Mouse (Mus musculus): Measurements from ENCODE around the gene Col6a1. TPM values are rescaled to one million over a fixed set of nuclear protein-coding genes. Genes with fewer than 3 reads are reported as not detected.
"Not testable (repeated sequence)": the region's sequence is repeated elsewhere in the genome, so short reads cannot be mapped to it uniquely, and the experiment has no call there.

Gene Col6a1
- polyA plus RNA-seq, 1 experiment from 2014 or later: 317 TPM

DNA sequence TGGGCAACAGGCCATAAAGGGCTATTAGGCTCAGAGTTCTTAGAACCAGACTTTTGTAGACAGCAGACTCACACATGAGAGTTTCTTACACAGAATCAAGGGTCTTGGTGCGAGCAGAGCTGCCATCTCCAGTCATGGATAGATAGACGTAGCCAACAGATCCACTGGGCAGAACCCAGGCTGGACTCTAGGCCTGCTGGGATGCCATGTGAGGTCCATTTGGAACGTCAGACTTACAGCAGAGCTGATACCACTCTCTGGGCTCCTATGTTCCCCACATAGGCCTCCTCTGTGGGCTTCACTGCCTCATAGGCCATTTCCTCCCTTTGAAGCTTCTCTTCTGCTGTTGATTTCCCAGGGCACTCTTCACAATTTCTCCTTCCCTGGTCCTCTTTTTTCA, 27.7 kb upstream of the Col6a1 start:
- Histone ChIP-seq H3K27ac (ENCODE audit: low read depth) (no peak overlapping the region), H3K4me3 (ENCODE audit: low read depth, low read length) (no peak overlapping the region), H3K4me1 (replicated peaks; ENCODE audit: control insufficient read depth, insufficient read depth, low read length) (no peaks in the 10 kb centered on the region), H3K4me2 (ENCODE audit: low read length) (no peak overlapping the region), H3K9ac (ENCODE audit: low read length) (no peak overlapping the region), H3K36me3 (ENCODE audit: control insufficient read depth, insufficient read depth, low read length) (no peaks in the 10 kb centered on the region), H3K9me3 (ENCODE audit: control insufficient read depth, low read length) (peaks cover 2% of the 10 kb centered on the region; the same call in 1 of the 2 replicates), H3K27me3 (replicated peaks; ENCODE audit: control insufficient read depth, insufficient read depth, low read length) (no peaks in the 10 kb centered on the region)
- 81% methylated on average over 3 of the region's 3 CpGs for WGBS
- DNase-seq (ENCODE audit: low spot score) (no peak), ATAC-seq (replicated peaks; ENCODE audit: low FRiP score, low TSS enrichment, low read depth) (no peak)

DNA sequence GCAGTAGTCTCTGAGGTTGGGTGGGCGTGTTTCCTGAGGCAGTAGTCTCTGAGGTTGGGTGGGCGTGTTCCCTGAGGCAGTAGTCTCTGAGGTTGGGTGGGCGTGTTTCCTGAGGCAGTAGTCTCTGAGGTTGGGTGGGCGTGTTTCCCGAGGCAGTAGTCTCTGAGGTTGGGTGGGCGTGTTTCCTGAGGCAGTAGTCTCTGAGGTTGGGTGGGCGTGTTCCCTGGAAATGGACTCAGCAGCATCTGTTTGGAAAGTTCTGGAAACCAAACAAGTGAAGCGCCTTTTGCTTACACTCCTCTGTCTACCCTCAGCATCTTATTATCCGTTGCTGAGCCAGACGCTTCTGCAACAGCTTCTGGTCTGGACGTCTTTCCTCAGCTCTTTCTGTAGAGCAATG, 18.3 kb upstream of the Col6a1 start:
- H3K27me3 ChIP-seq (replicated peaks; ENCODE audit: control insufficient read depth, insufficient read depth, low read length); H3K4me1 ChIP-seq (replicated peaks; ENCODE audit: control insufficient read depth, insufficient read depth, low read length); H3K4me2 ChIP-seq (ENCODE audit: low read length); H3K27ac ChIP-seq (ENCODE audit: low read depth); H3K9ac ChIP-seq (ENCODE audit: low read length); ATAC-seq (replicated peaks; ENCODE audit: low FRiP score, low TSS enrichment, low read depth); H3K9me3 ChIP-seq (ENCODE audit: control insufficient read depth, low read length); DNase-seq (ENCODE audit: low spot score); H3K36me3 ChIP-seq (ENCODE audit: control insufficient read depth, insufficient read depth, low read length); H3K4me3 ChIP-seq (ENCODE audit: low read depth, low read length): not testable (repeated sequence)
- WGBS: 47% methylated on average over 11 of the region's 11 CpGs

DNA sequence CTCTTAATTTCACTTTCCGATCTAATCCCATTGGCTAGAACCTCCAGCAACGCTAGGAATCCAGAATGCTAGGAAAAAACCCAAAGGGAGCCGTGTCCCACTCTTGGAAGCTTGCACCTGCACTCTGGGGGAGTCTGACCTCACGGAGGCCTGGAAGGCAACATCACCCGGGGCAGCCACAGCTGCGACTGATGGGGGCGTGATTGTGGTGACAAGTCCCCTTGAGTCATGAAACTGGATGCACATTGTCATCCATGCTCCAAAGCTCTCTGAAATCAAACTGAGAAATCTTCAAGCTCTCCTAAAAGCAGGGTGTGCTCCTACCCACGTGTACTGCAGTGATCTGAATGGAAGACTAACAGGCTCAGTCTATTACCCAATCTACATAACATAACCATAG, 10.8 kb upstream of the Col6a1 start:
- Histone ChIP-seq H3K27ac (ENCODE audit: low read depth) (no peak overlapping the region), H3K4me1 (replicated peaks; ENCODE audit: control insufficient read depth, insufficient read depth, low read length) (peaks cover 26% of the 10 kb centered on the region), H3K9me3 (ENCODE audit: control insufficient read depth, low read length) (no peaks in the 10 kb centered on the region), H3K9ac (ENCODE audit: low read length) (no peak overlapping the region), H3K4me3 (ENCODE audit: low read depth, low read length) (no peak overlapping the region), H3K36me3 (ENCODE audit: control insufficient read depth, insufficient read depth, low read length) (no peaks in the 10 kb centered on the region), H3K27me3 (replicated peaks; ENCODE audit: control insufficient read depth, insufficient read depth, low read length) (no peaks in the 10 kb centered on the region), H3K4me2 (ENCODE audit: low read length) (no peak overlapping the region)
- WGBS: 77% methylated on average over 8 of the region's 8 CpGs
- no peak for ATAC-seq (replicated peaks; ENCODE audit: low FRiP score, low TSS enrichment, low read depth)
- DNase-seq (ENCODE audit: low spot score): no peak

DNA sequence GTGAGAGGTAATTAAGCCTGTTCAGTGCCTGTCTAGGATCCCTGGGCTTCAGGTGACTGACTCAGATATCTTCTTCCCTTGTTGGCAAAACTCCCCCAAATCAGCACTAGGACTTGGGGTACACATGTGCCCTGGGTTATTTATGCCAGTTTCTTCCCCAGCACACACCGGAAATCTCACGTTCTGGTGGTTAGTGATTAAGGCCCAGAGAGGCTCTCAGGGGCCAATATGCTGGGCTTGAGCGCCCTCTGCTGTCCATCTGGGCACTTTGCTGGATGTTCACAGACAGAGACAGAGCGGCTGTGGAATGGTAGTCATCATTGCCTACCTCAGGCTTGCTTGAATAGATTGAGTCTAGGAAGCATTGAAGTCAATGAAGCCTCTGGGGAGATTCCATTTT, 9.0 kb upstream of the Col6a1 start:
- H3K27ac ChIP-seq (ENCODE audit: low read depth): no peak overlapping the region
- 0% methylated on average over 4 of the region's 4 CpGs for WGBS

DNA sequence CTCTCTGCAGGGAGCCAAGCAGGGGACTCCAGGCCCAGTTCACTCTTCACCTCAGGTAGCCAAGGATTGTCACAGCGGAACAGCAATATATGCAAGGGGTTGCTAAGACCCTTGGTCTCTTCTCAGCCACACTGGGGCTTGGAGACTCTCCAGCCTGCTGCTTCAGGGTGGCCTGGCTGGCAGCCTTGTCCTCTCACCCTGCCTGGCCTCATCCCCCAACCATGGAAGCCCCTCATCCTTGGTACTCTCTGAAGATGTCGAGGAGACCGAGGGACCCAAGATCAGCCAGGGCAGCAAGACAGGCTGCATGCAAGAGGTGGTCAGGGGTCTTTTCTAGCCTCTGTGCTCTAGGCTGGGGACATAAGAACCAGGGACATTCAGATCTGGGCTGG, 7.7 kb upstream of the Col6a1 start:
- no peak overlapping the region for H3K4me3 ChIP-seq (ENCODE audit: low read depth, low read length)
- H3K4me2 ChIP-seq (ENCODE audit: low read length): peak overlapping the region; percentile 30
- WGBS: 38% methylated on average over 3 of the region's 3 CpGs
- H3K4me1 ChIP-seq (replicated peaks; ENCODE audit: control insufficient read depth, insufficient read depth, low read length): peaks cover 40% of the 10 kb centered on the region
- ATAC-seq (replicated peaks; ENCODE audit: low FRiP score, low TSS enrichment, low read depth): no peak; the same call in 1 of the 2 replicates
- DNase-seq (ENCODE audit: low spot score): no peak
- H3K9me3 ChIP-seq (ENCODE audit: control insufficient read depth, low read length): no peaks in the 10 kb centered on the region
- H3K9ac ChIP-seq (ENCODE audit: low read length): peak overlapping the region; percentile 20
- H3K36me3 ChIP-seq (ENCODE audit: control insufficient read depth, insufficient read depth, low read length): no peaks in the 10 kb centered on the region
- peak overlapping the region; percentile 90 for H3K27ac ChIP-seq (ENCODE audit: low read depth)
- H3K27me3 ChIP-seq (replicated peaks; ENCODE audit: control insufficient read depth, insufficient read depth, low read length): no peaks in the 10 kb centered on the region

More for the DNA sequence above, 9.0 kb upstream of the Col6a1 start:
- no peak overlapping the region for H3K9ac ChIP-seq (ENCODE audit: low read length)
- no peak overlapping the region for H3K4me2 ChIP-seq (ENCODE audit: low read length)
- H3K36me3 ChIP-seq (ENCODE audit: control insufficient read depth, insufficient read depth, low read length): no peaks in the 10 kb centered on the region
- no peaks in the 10 kb centered on the region for H3K27me3 ChIP-seq (replicated peaks; ENCODE audit: control insufficient read depth, insufficient read depth, low read length)
- H3K4me3 ChIP-seq (ENCODE audit: low read depth, low read length): no peak overlapping the region
- ATAC-seq (replicated peaks; ENCODE audit: low FRiP score, low TSS enrichment, low read depth) (peak; percentile 49; the same call in 1 of the 2 replicates), DNase-seq (ENCODE audit: low spot score) (peak; percentile 95)
- H3K9me3 ChIP-seq (ENCODE audit: control insufficient read depth, low read length): no peaks in the 10 kb centered on the region
- H3K4me1 ChIP-seq (replicated peaks; ENCODE audit: control insufficient read depth, insufficient read depth, low read length): peaks cover 40% of the 10 kb centered on the region

DNA sequence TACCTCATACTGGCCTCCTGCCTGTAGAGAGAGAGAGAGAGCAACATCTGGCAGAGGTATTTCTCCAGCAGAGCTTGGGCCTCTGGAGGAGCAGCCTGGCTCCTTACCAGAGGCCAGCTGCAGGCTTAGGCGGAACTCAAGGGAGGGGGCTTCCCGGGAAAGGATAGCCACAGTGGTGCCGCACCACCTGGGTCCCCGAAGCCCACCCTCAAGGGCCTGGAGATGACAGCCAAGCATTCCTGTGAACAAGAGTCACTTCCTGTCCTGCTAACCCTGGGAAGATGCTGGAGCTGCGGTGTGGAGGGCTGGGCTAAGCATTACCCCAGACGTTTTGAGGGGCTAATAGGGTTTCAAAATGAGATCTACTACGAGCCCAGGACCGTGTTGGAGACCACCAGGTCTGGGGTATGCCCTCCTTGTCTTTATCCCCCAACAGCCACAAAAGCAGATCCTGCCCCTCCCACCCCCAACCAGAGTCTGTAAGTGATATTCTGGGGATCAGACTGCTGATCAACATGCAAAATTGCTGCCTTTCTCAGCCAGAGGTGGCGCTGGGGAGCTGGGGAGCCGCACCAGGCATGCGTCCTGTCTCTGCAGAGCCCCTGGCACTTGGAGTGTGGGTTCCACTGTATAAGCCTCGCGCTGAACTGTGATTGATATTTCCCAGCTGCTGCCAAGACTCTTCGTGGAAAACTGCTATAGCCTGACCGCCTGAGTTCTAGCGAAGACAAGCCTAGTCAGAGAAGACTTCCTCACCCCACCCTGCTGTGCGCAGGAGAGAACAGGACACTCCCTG, 7.1 kb upstream of the Col6a1 start:
- Histone ChIP-seq H3K4me3 (ENCODE audit: low read depth, low read length) (no peak overlapping the region; the same call in 1 of the 2 replicates), H3K4me2 (ENCODE audit: low read length) (peak overlapping the region; percentile 30), H3K4me1 (replicated peaks; ENCODE audit: control insufficient read depth, insufficient read depth, low read length) (peaks cover 44% of the 10 kb centered on the region), H3K27me3 (replicated peaks; ENCODE audit: control insufficient read depth, insufficient read depth, low read length) (no peaks in the 10 kb centered on the region), H3K36me3 (ENCODE audit: control insufficient read depth, insufficient read depth, low read length) (no peaks in the 10 kb centered on the region), H3K27ac (ENCODE audit: low read depth) (peak overlapping the region; percentile 90), H3K9me3 (ENCODE audit: control insufficient read depth, low read length) (no peaks in the 10 kb centered on the region), H3K9ac (ENCODE audit: low read length) (peak overlapping the region; percentile 20)
- WGBS: 7% methylated on average over 17 of the region's 17 CpGs
- ATAC-seq (replicated peaks; ENCODE audit: low FRiP score, low TSS enrichment, low read depth): peak; percentile 83
- peak; percentile 91 for DNase-seq (ENCODE audit: low spot score)

DNA sequence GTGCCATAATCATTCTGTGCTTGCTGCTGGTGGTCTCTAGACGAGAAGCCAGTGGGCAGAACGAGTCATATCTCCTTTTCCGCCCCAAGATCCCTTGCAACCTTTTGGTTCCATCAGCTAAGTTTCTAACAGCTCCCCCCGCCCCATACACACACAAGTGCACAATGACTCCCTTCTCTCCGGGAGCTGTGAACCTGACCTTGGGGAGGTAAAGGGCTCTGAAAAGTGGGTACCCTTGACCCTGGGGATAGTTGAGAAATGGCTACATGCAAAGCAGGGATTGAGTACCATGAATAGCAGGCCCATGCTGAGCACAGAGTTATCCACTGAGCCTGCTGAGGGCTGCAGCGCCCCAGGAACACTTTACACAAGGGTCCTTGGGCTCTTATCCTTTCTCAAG, 6.4 kb upstream of the Col6a1 start:
- H3K36me3 ChIP-seq (ENCODE audit: control insufficient read depth, insufficient read depth, low read length): no peaks in the 10 kb centered on the region
- H3K4me2 ChIP-seq (ENCODE audit: low read length): peak overlapping the region; percentile 30; the same call in 1 of the 2 replicates
- DNase-seq (ENCODE audit: low spot score) (no peak), ATAC-seq (replicated peaks; ENCODE audit: low FRiP score, low TSS enrichment, low read depth) (no peak)
- WGBS: 58% methylated on average over 6 of the region's 6 CpGs
- H3K27ac ChIP-seq (ENCODE audit: low read depth): peak overlapping the region; percentile 90
- H3K9ac ChIP-seq (ENCODE audit: low read length): no peak overlapping the region
- peaks cover 47% of the 10 kb centered on the region for H3K4me1 ChIP-seq (replicated peaks; ENCODE audit: control insufficient read depth, insufficient read depth, low read length)
- no peaks in the 10 kb centered on the region for H3K27me3 ChIP-seq (replicated peaks; ENCODE audit: control insufficient read depth, insufficient read depth, low read length)
- no peaks in the 10 kb centered on the region for H3K9me3 ChIP-seq (ENCODE audit: control insufficient read depth, low read length)
- H3K4me3 ChIP-seq (ENCODE audit: low read depth, low read length): no peak overlapping the region

DNA sequence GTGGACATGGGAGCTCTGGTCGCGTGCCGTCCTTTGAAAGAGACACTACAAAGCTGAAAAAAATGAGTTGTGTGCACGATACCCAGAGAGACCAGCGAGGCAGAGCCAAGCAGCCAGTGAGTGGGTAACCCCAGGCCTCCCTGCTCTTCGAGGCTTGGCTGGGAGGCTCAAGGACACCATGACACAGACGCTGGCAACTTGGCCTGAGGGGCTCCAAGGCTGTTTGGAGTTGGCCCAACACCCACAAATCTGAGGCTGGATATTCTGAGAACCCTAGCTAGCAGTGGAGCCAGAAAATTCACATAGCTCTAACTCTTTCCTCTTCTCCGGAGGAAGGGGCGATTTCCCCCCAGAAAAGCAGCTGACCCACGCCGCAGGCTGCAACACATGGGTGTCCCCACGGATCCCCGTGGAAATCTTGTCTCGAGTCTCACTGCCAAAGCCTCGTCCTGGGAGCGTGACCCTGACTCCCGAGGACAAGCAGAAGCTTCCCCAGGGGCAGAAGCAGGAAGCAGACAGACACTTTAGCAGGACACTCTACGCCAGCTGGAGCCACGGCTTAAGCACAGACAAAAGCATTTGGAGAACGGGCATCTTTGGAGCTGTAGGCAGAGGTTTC, 5.8 kb upstream of the Col6a1 start:
- H3K36me3 ChIP-seq (ENCODE audit: control insufficient read depth, insufficient read depth, low read length): no peaks in the 10 kb centered on the region
- H3K4me3 ChIP-seq (ENCODE audit: low read depth, low read length): no peak overlapping the region
- WGBS: 59% methylated on average over 20 of the region's 20 CpGs
- H3K4me2 ChIP-seq (ENCODE audit: low read length): no peak overlapping the region
- H3K27ac ChIP-seq (ENCODE audit: low read depth): peak overlapping the region; percentile 90
- DNase-seq (ENCODE audit: low spot score) (peak; percentile 50), ATAC-seq (replicated peaks; ENCODE audit: low FRiP score, low TSS enrichment, low read depth) (no peak)
- H3K27me3 ChIP-seq (replicated peaks; ENCODE audit: control insufficient read depth, insufficient read depth, low read length): no peaks in the 10 kb centered on the region
- peaks cover 47% of the 10 kb centered on the region for H3K4me1 ChIP-seq (replicated peaks; ENCODE audit: control insufficient read depth, insufficient read depth, low read length)
- H3K9me3 ChIP-seq (ENCODE audit: control insufficient read depth, low read length): no peaks in the 10 kb centered on the region
- H3K9ac ChIP-seq (ENCODE audit: low read length): no peak overlapping the region
